Mouse (Mus musculus) forebrain, embryonic 14.5 days (tissue): ENCODE measurements around the gene Srrt. TPM values are rescaled to one million over a fixed set of nuclear protein-coding genes. Genes with fewer than 3 reads are reported as not detected.
A peak's percentile ranks its signal among the peaks of the same experiment; 100 is the strongest.

Source experiments
- ATAC-seq: fragments of 200-750 bp; cut with Nextera tagmentation; 2 replicates; pipeline ENCODE4 v1.8.0; 2017; ENCODE audit warnings: mild to moderate bottlenecking, moderate library complexity
- DNase-seq: peaks from one replicate; pipeline ENCODE4 v3.0.0-alpha.2; 2015; ENCODE audit warnings: low spot score
- H3K27ac ChIP-seq: fragments of 300-500 bp; sonication (generic); 2 replicates; pipeline ENCODE4 v1.5.1; 2014; ENCODE audit warnings: low read depth, mild to moderate bottlenecking, control low read depth, low read length, moderate library complexity
- H3K27me3 ChIP-seq: fragments of 300-500 bp; sonication (generic); replicated peaks from 2 replicates; pipeline ENCODE4 v1.6.1; 2014; ENCODE audit warnings: low read length, control low read depth, mixed read lengths; ENCODE audit not compliant: control insufficient read depth, insufficient read depth
- H3K36me3 ChIP-seq: fragments of 300-500 bp; sonication (generic); 2 replicates; pipeline ENCODE4 v1.6.1; 2014; ENCODE audit warnings: low read length, control low read depth; ENCODE audit not compliant: control insufficient read depth, insufficient read depth
- H3K4me1 ChIP-seq: fragments of 300-500 bp; sonication (generic); 2 replicates; pipeline ENCODE4 v1.6.1; 2014; ENCODE audit warnings: antibody characterized with exemption, low read length, control low read depth; ENCODE audit not compliant: control insufficient read depth, insufficient read depth
- H3K4me2 ChIP-seq: fragments of 300-500 bp; sonication (generic); 2 replicates; pipeline ENCODE4 v1.6.1; 2014; ENCODE audit warnings: mild to moderate bottlenecking, control low read depth, low read length
- H3K4me3 ChIP-seq: fragments of 300-500 bp; sonication (generic); 2 replicates; pipeline ENCODE4 v1.5.1; 2014; ENCODE audit warnings: low read depth, low read length, control low read depth
- H3K9ac ChIP-seq: fragments of 300-500 bp; sonication (generic); 2 replicates; pipeline ENCODE4 v1.6.1; 2014; ENCODE audit warnings: mild to moderate bottlenecking, low read length, control low read depth, moderate library complexity
- H3K9me3 ChIP-seq: fragments of 300-500 bp; sonication (generic); replicated peaks from 2 replicates; pipeline ENCODE4 v1.6.1; 2016; ENCODE audit warnings: low read length, control low read depth, mixed read lengths; ENCODE audit not compliant: control insufficient read depth
- WGBS: fragments of 180-500 bp; shearing (Covaris S2); extraction: QIAGEN DNeasy Blood & Tissue Kit; methylation state at CpG from one replicate; pipeline ENCODE4 v1.1.7; 2014; 5-methylcytosine and 5-hydroxymethylcytosine counted together
- polyA plus RNA-seq: library from polyadenylated mRNA; unstranded; fragments of >200 nt; fragmentation: Nextera tagmentation; extraction: Ambion mirVana; gene quantifications from 2 replicates; pipeline ENCODE4 v1.2.1, GENCODE M21; 2014

Gene Srrt
- polyA plus RNA-seq, 1 experiment from 2014 or later: 78.9 TPM

DNA sequence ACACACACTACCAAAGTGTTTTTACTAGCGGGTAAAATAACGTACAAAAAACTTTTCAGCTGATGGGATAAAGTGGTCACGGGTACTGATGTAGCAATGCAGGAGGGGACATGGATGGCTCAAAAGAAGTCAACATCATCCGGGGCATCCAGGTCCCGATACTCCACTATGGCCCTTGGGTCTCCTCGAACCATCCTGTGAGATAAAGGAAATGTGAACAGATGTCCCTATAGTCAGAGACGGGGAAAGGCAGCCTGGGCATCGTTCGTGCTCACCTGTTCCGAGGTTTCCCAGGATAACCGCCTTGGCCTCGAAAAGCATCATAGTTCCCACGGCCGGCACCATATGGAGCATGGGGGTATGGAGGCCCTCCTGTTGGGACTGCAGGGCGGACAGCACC, 11.8 kb downstream of the Srrt start:
- no peaks in the 10 kb centered on the region for H3K9me3 ChIP-seq
- no peak overlapping the region for H3K4me3 ChIP-seq
- H3K27ac ChIP-seq: no peak overlapping the region
- DNase-seq: no peak
- no peak overlapping the region for H3K4me2 ChIP-seq
- WGBS: 93% methylated on average over 15 of the region's 15 CpGs
- no peaks in the 10 kb centered on the region for H3K27me3 ChIP-seq
- ATAC-seq: no peak
- no peak overlapping the region for H3K9ac ChIP-seq
- H3K36me3 ChIP-seq: peaks cover 61% of the 10 kb centered on the region
- H3K4me1 ChIP-seq: peaks cover 9% of the 10 kb centered on the region

DNA sequence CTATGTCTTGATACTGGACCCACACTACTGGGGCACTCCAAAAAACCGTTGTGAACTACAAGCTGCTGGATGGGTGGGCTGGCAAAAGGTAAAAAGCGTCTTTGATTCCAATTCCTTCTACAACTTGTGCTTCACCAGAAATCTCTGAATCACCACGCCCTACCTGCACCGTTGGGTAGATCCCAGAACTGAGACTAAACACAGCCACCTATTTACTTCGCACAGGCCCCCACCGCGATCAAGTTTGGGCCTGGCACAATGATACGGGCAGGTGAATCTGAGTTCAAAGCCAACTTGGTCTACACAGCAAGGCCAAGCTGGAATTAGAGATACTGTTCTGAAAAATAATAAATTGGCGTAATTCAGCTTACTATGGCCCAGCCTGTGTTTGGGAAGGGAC, 12.2 kb downstream of the Srrt start:
- no peak for ATAC-seq

DNA sequence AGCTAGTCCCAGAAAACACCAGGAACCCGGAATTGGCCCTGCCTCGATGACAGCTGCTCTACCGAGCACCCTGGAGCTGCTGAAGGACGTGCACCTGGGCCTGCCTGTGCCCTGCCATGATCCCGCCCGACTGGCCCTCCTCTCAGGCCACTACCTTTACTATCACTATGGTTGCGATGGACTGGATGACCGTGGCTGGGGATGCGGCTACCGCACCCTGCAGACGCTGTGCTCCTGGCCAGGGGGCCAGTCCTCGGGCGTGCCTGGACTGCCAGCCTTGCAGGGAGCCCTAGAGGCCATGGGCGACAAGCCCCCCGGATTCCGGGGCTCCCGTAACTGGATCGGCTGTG, 12.8 kb downstream of the Srrt start:
- ATAC-seq (peak; percentile 59), DNase-seq (no peak)
- peak overlapping the region; percentile 100 for H3K4me2 ChIP-seq
- H3K9ac ChIP-seq: peak overlapping the region; percentile 86
- WGBS: 3% methylated on average over 18 of the region's 18 CpGs
- H3K27ac ChIP-seq: peak overlapping the region; percentile 83
- H3K4me3 ChIP-seq: peak overlapping the region; percentile 54
- H3K9me3 ChIP-seq: no peaks in the 10 kb centered on the region
- H3K36me3 ChIP-seq: peaks cover 51% of the 10 kb centered on the region
- H3K27me3 ChIP-seq: 0 out of 2 replicates have a peak, but pooled peaks cover 4% of the 10 kb centered on the region
- H3K4me1 ChIP-seq: peaks cover 9% of the 10 kb centered on the region

More for the DNA sequence above, 12.2 kb downstream of the Srrt start:
- Histone ChIP-seq H3K9ac (peak overlapping the region; percentile 86), H3K9me3 (no peaks in the 10 kb centered on the region), H3K4me3 (peak overlapping the region; percentile 54), H3K27me3 (no peaks in the 10 kb centered on the region), H3K4me2 (peak overlapping the region; percentile 100), H3K27ac (no peak overlapping the region), H3K36me3 (peaks cover 57% of the 10 kb centered on the region), H3K4me1 (peaks cover 9% of the 10 kb centered on the region)
- WGBS: 79% methylated on average over 9 of the region's 9 CpGs
- DNase-seq: no peak

DNA sequence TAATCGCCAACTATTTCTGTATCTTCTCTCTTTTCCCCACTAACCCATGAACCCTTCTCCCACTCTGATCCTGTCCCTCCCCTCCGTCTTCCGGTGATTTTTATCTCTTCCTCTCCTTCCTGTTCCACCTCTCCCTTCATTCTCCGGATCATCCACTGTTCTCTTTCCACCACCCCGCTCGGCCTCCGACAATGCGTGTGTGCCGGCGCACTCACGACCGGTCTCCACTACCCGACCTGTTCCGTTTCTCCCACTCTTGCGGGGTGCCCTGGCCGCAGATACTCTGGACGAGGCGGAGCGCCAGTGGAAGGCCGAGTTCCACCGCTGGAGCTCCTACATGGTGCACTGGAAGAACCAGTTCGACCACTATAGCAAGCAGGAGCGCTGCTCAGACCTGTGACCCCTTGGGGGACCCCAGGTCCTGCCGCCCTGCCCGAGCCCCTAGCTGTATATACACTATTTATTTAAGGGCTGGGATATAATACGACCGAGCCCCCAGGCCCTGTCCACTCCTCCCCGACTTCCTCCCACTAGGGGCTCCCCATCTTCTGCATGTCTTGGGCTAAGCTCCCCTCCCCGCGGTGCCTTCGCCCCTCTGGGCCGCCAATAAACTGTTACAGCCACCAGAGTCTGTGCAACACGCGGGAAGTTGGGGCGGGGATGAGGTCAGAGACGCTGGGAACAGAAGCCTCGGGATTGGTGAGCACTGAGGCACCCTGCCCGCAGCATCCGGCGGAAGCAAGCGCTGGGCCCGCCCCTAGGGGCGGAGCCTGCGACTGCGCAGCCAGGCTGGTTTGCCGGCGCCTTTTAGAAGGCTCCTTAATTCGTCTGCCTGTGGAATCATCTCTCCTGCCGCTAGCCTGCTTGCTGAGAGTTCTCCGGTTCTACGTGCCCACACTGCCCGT, 13.4 kb downstream of the Srrt start, which contains the start of gene Ufsp1:
Gene Ufsp1 (plus strand): TSS at position 791 of the 905 bp plus-strand sequence.
- Histone ChIP-seq H3K27me3 (peaks cover 9% of the 10 kb centered on the region; the same call in 1 of the 2 replicates), H3K4me2 (peak within 1 kb of the TSS; percentile 100), H3K36me3 (peaks cover 45% of the 10 kb centered on the region), H3K9ac (peak within 1 kb of the TSS; percentile 86), H3K27ac (peak within 1 kb of the TSS; percentile 83), H3K4me1 (peaks cover 9% of the 10 kb centered on the region), H3K4me3 (peak within 1 kb of the TSS; percentile 54), H3K9me3 (no peaks in the 10 kb centered on the region)
- ATAC-seq: peak; percentile 97
- DNase-seq: peak; percentile 98
- under 1% methylated on average over 52 of the region's 52 CpGs for WGBS

- peak overlapping the region; percentile 83; the same call in 1 of the 2 replicates for H3K27ac ChIP-seq
- H3K4me1 ChIP-seq: peaks cover 12% of the 10 kb centered on the region
- peaks cover 37% of the 10 kb centered on the region for H3K36me3 ChIP-seq
- peak overlapping the region; percentile 100 for H3K4me2 ChIP-seq
- DNase-seq (peak; percentile 55), ATAC-seq (no peak)
- peak overlapping the region; percentile 86 for H3K9ac ChIP-seq
- H3K4me3 ChIP-seq: peak overlapping the region; percentile 54
- H3K9me3 ChIP-seq: no peaks in the 10 kb centered on the region
- H3K27me3 ChIP-seq: peaks cover 15% of the 10 kb centered on the region; the same call in 1 of the 2 replicates
- WGBS: under 1% methylated on average over 15 of the region's 15 CpGs
Observed at GRCm38 (mm10) chr5:137293282-137293681, 14.2 kb downstream of the Srrt start.

GRCm38 (mm10) chr5:137291381-137291926, 16.0 kb downstream of the Srrt start:
- Histone ChIP-seq H3K36me3 (peaks cover 18% of the 10 kb centered on the region), H3K4me2 (no peak overlapping the region), H3K4me3 (no peak overlapping the region), H3K27me3 (peaks cover 26% of the 10 kb centered on the region; the same call in 1 of the 2 replicates), H3K4me1 (peaks cover 19% of the 10 kb centered on the region), H3K9me3 (no peaks in the 10 kb centered on the region), H3K9ac (no peak overlapping the region), H3K27ac (no peak overlapping the region)
- ATAC-seq (no peak), DNase-seq (no peak)
- WGBS: 81% methylated on average over 15 of the region's 15 CpGs

DNA sequence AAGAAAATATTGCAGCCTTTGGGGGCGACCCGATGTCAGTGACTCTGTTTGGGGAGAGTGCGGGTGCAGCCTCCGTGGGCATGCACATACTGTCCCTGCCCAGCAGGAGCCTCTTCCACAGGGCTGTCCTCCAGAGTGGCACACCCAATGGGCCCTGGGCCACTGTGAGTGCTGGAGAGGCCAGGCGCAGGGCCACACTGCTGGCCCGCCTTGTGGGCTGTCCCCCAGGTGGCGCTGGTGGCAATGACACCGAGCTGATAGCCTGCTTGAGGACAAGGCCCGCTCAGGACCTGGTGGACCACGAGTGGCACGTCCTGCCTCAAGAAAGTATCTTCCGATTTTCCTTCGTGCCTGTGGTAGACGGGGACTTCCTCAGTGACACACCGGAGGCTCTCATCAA, 16.8 kb downstream of the Srrt start:
- no peak for DNase-seq
- H3K4me2 ChIP-seq: no peak overlapping the region
- WGBS: 25% methylated on average over 15 of the region's 15 CpGs
- H3K9me3 ChIP-seq: no peaks in the 10 kb centered on the region
- no peak overlapping the region for H3K4me3 ChIP-seq
- H3K36me3 ChIP-seq: peaks cover 10% of the 10 kb centered on the region
- peaks cover 19% of the 10 kb centered on the region for H3K4me1 ChIP-seq
- no peak for ATAC-seq
- no peak overlapping the region for H3K27ac ChIP-seq
- no peak overlapping the region for H3K9ac ChIP-seq
- peaks cover 26% of the 10 kb centered on the region; the same call in 1 of the 2 replicates for H3K27me3 ChIP-seq

DNA sequence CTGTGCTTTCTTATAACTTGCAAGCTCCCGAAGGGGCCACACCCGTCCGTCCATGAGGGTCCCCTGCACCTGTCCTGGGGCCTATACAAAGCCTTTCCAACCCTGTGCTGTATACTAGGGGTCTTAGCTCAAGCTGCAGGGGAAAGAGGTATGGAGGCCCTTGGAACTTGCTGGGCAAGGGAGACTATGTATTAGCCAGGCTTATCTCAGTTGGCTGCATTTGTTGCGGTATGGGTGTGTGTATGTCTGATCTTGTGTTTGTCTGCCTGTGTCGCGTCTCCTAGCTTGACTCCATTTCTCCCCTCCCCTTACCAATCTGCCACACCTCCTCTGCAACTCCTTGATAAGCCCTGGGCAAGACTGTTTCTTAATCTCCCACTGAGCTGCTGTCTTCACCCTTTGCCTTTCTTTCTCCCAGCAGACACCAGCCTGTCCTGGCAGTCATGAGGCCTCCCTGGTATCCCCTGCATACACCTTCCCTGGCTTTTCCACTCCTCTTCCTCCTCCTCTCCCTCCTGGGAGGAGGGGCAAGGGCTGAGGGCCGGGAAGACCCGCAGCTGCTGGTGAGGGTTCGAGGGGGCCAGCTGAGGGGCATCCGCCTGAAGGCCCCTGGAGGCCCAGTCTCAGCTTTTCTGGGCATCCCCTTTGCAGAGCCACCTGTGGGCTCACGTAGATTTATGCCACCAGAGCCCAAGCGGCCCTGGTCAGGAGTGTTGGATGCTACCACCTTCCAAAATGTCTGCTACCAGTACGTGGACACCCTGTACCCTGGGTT, 17.7 kb downstream of the Srrt start:
- no peak overlapping the region for H3K27ac ChIP-seq
- no peak overlapping the region for H3K4me3 ChIP-seq
- 56% methylated on average over 13 of the region's 13 CpGs for WGBS
- peaks cover 26% of the 10 kb centered on the region; the same call in 1 of the 2 replicates for H3K27me3 ChIP-seq
- peaks cover 1% of the 10 kb centered on the region; the same call in 1 of the 2 replicates for H3K36me3 ChIP-seq
- ATAC-seq (no peak), DNase-seq (no peak)
- peaks cover 14% of the 10 kb centered on the region for H3K4me1 ChIP-seq
- no peak overlapping the region for H3K9ac ChIP-seq
- no peaks in the 10 kb centered on the region for H3K9me3 ChIP-seq
- peak overlapping the region; percentile 95; the same call in 1 of the 2 replicates for H3K4me2 ChIP-seq
